Mouse (Mus musculus) lung, postnatal 4 days (tissue): ENCODE results near the gene A4gnt.
"Not testable (repeated sequence)": the region's sequence is repeated elsewhere in the genome, so short reads cannot be mapped to it uniquely, and the experiment has no call there.

ENCODE experiments used
- DNase-seq, 2 experiments: peaks; one replicate each; pipeline ENCODE4 v3.0.0; 2021

Gene A4gnt

DNA sequence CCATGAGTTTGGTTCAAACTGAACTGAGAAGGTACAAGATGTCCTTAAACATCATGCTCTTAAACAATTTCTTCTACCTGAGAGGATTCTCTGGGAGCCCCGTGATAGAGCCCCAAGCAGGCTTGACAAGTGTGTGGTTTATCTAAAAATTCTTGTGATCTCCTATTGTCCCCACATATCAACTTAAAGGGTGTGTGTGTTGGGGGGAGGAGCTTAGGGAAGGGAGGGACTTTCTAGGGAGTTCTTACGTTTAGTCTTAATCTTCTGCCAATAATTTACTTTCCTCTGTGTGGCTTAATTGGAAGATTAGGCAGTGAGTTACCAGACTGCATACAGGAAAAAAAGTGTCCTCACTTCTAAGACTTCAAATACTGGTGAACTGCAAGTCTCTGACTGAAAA, at the start of gene A4gnt:
Gene A4gnt, plus strand, starts transcription at position 301 of the 400 bp plus-strand sequence.
- no peak for DNase-seq

GRCm38 (mm10) chr9:99563714-99564113, 48.6 kb upstream of the A4gnt start:
- peak; percentile 81 for DNase-seq

- no peak for DNase-seq
Measured at GRCm38 (mm10) chr9:99568023-99568346, 44.3 kb upstream of the A4gnt start.

DNA sequence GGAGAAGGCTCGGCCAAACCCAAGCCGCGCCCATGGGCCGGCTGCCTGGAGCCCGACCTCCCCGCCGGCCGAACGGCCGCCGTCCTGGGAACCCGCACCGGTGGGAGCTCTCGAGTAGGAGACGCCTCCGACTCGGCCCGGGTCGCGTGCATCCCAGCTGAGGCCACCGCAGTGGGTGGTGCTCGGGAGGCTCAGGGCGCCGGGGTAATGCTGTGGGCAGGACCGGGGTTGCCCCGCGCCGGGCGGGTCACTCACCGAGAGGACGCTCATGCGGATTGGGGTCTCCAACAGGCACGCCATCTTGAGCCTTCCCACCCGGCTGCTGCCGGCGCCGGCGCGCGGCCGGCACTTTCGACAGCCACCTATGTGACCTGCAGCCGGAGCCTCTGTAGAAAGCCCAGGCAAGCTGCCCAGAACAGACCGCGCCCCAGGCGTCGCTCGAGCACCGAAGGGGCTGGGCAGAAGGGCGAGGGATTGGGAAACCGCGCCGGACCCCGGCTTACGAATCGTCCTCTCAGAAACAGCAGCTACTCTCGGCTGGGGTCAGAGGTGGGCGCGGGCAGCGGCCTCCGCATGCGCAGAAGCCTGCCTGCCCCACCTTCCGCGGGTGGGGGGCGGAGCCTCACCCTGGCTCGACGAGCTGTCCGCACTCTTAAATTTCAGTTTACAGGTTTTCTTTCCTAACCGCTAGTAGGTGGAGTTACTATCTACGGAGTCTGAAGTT, 43.8 kb upstream of the A4gnt start, which contains the start of gene Armc8:
Gene Armc8, minus strand, starts transcription at position 553 of the 724 bp plus-strand sequence.
- DNase-seq = peak; percentile 94 to 95

DNA sequence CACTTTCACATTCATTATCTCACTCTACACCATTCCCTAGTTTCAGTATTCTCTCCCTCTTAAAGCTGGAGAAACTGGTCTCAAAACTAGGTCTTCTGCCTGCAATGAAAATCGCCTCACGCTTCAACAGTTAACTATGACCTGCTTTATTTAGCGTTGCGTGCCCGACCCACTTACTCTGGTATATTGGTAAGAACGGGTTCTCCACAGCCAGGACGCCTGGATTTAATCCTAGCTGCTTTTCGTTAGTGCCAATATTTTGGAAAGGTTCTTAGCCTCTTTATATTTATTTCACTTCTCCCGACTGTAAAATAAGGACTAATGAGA, 43.3 kb upstream of the A4gnt start:
- no peak for DNase-seq

DNA sequence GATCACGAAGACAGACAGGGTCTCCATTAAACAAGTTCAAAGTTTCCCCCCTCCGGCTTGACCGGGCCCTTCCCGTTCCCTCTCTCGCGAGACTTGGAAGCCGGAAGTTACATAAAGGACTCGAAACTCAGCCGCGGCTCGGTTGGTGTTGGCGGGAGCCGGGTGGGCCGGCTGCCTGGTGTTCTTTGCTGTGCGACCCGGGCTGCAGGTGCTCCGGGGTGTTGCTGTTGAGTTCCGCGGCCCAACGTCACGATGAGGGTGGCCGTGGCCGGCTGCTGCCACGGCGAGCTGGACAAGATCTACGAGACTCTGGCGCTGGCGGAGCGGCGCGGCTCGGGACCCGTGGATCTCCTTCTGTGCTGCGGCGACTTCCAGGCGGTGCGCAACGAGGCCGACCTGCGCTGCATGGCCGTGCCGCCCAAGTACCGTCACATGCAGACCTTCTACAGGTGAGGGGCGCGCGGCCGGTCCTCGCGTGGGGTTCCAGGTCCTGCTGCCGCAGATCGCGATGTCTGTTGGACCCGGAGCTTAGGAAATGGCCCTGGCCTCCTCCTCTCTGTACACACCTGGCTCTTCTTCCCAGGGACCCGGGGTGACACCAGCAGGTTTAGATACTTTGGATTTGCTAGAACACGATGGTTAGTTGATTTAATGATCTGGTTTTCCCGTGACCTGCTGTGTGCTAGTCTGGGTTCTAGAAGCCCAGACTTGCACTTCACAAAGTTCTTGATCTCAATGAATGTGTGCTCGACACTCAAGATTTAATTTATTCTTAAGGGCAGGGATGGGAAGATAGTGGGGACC, 36.4 kb upstream of the A4gnt start, which contains the start of gene Dbr1:
Gene Dbr1, plus strand, starts transcription at position 123 of the 804 bp plus-strand sequence.
- peak; percentile 92 to 94 for DNase-seq

DNA sequence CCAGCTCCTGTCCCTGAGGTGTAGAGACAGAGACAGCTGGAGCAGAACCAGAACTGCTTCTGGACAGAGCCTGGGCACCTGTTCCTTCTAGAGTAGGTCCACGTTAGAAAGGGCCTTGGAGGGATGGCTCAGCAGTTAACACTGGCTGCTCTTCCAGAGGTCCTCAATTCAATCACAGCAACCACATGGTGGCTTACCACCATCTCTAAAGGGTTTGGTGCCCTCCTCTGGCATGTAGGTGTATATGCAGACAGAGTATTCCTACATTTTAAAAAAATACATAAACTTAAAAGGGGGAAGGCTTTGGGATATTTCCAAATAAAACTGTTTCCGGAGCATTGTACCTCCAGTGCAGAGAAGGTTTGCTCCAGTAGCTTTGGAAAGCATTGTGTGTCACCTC, 31.6 kb upstream of the A4gnt start:
- DNase-seq = peak in 1 of 2 experiments; percentile 54

- DNase-seq = peak; percentile 60 to 76
Measured at GRCm38 (mm10) chr9:99587505-99588202, 24.6 kb upstream of the A4gnt start.

- no peak for DNase-seq
Measured at GRCm38 (mm10) chr9:99591144-99591543, 21.2 kb upstream of the A4gnt start.

- DNase-seq = not testable (repeated sequence)
Measured at GRCm38 (mm10) chr9:99599127-99599526, 13.2 kb upstream of the A4gnt start.

- DNase-seq = no peak
Measured at GRCm38 (mm10) chr9:99603566-99603965, 8.7 kb upstream of the A4gnt start.

DNA sequence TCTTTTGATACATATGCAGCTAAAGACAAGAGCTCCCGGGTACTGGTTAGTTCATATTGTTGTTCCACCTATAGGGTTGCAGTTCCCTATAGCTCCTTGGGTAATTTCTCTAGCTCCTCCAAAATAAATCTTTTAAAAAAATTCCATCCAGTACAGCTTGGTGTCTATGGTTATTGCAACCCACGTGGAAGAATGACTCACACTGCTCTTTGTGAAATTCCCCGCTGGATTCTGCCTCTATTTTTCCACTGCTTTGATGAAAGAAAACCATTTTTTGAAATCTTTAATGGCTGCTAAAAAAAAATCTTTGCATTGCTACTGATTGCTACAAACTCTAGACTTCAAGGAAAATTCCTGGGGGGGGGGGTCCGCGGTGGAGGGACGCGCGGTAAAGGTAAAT, 7.4 kb downstream of the A4gnt start:
- DNase-seq = no peak

- no peak for DNase-seq
Measured at GRCm38 (mm10) chr9:99620196-99620595, 7.9 kb downstream of the A4gnt start.

DNA sequence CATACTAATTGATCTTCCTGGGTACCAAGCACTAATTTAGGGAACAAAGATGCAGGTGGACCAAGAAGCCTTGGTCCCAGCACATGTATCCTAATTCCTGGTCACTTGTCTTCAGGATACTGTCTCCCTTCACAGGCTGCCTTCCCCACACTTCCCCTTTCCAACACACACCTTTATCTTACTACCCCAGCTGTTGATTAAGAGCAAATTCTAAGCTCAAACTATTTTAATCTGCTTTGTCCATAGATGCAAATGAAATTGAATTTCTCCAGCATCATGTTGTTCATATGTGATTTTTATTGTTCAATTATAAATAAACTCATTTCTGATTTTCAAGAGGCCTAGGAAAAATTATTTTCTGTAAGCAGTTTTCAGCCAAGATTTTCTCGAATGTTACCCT, 9.7 kb downstream of the A4gnt start:
- DNase-seq = no peak

- no peak for DNase-seq
Measured at GRCm38 (mm10) chr9:99622966-99623365, 10.7 kb downstream of the A4gnt start.

- DNase-seq = no peak
Measured at GRCm38 (mm10) chr9:99624117-99624516, 11.8 kb downstream of the A4gnt start.

DNA sequence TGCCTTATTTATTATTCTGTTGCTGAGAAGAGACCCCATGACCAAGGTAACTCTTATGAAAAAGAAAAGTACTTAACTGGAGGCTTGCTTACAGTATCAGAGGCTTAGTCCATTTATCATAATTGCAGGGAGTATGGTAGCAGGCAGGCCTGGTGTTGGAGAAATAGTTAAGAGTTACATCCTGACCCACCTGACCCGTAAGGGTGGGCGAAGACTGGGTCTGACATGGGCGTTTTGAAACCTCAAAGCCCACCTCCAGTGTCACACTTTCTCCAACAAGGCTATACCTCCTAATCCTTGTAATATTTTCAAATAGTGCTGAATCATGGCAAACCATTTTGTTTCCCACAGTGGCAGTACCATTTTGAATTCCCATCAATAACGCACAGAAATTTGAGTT, 16.3 kb downstream of the A4gnt start:
- no peak for DNase-seq

- DNase-seq = peak; percentile 82 to 91
Measured at GRCm38 (mm10) chr9:99629281-99630011, 17.1 kb downstream of the A4gnt start, which contains the start of gene Dzip1l. TSS of gene Dzip1l (plus strand) at chr9:99629496.

DNA sequence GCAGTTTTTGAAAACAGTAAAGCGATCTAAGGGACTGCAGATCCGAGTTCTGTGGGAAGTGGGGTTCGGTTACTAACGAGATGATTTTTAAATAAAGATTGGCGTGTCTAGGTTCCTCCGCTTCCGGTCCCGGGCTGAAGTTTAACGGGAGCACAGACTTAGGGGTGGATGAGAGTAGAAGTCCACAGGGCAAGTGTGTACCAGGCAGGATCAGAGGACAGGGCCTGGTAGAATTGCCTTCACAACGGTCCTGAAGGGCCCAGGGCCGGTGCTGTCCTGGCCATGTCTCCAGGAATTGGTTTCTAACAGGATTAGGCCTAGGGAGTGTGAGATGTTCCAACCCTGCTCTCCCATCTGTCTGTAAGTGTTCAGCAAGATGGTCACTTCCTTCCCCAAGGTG, 17.8 kb downstream of the A4gnt start:
- peak in 1 of 2 experiments; percentile 10 for DNase-seq

DNA sequence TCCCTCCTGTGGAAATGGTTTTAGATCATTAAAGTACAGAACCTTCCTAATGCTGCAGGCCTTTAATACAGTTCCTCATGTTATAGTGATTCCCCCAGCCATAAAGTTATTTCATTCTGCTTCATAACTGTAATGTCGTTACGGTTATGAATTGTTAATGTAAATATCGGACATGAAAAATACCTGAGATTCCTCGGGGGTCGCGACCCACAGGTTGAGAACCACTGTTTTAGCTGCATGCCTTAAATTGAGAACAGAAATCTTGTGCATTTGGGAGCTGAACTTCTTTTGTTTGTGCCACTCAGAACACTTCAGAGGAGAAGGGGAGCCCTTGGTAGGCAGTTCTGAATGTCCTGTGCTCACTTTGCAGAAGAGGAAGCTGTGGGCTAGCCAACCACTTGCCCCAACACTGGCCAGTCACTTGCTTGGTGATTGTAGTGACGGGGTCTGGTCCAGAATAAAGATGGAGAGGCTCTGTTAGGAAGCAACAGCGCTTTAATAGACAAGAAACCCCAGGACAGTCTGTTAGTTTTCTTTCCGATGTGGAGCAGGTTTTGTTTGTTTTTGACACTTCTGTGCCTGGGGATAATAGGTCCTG, 18.3 kb downstream of the A4gnt start:
- DNase-seq = no peak

DNA sequence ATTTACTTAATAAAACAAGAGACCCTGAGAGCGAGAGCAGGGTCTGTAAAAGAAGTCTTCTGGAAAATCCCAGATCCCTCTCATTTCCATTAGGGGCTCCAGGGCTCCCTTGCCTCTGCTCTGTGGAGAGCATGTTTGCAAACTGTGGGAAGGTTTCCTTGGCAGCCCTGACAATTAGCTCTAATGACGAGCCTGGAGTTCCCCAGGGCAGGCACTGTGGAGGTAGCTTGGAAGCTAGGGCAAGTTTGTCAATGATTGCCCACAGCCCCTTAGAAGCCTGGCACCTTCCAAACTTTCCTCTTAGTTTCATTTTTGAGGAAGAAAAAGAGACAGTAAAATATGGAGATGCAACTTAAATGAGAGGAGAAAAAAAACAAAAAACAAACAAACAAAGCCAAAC, 19.5 kb downstream of the A4gnt start:
- no peak for DNase-seq

DNA sequence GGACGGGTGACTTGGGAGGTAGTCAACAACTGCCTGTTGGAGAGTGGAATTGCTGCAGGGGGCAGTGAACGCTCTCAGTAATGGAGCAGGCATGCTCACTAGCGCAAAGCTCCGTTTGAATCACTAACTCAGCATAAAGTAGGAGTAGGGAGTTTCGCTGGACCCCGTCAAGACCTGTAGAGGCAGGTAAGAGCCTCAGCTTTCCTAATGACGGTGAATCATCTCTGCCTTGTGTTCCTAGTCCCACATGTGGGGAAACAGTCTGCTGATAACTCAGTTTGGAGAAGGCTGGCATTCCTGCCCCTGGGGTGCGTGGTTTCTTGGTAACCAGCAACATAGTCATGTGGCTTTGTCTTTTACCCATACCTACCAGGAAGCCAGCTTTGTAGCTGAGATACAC, 20.0 kb downstream of the A4gnt start:
- peak in 1 of 2 experiments; percentile 12 for DNase-seq
